Mouse (Mus musculus) hindbrain, embryonic 15.5 days (tissue): ENCODE data around the gene Rpp25l. TPM values are rescaled to one million over a fixed set of nuclear protein-coding genes. Genes with fewer than 3 reads are reported as not detected.
"Not testable (repeated sequence)": the region's sequence is repeated elsewhere in the genome, so short reads cannot be mapped to it uniquely, and the experiment has no call there.

Experiments
- ATAC-seq: fragments of 200-750 bp; cut with Nextera tagmentation; 2 replicates; pipeline ENCODE4 v1.8.0; 2017; ENCODE audit warnings: low read depth, moderate number of reproducible peaks, moderate TSS enrichment; ENCODE audit not compliant: low FRiP score
- H3K27ac ChIP-seq: fragments of 300-500 bp; sonication (generic); replicated peaks from 2 replicates; pipeline ENCODE4 v1.5.1; 2015; ENCODE audit warnings: mild to moderate bottlenecking, inconsistent platforms
- H3K27me3 ChIP-seq: fragments of 300-500 bp; sonication (generic); 2 replicates; pipeline ENCODE4 v1.6.1; 2015; ENCODE audit warnings: control low read depth, inconsistent platforms
- H3K36me3 ChIP-seq: fragments of 300-500 bp; sonication (generic); 2 replicates; pipeline ENCODE4 v1.6.1; 2015; ENCODE audit warnings: control low read depth, inconsistent platforms
- H3K4me1 ChIP-seq: fragments of 300-500 bp; sonication (generic); replicated peaks from 2 replicates; pipeline ENCODE4 v1.6.1; 2015; ENCODE audit warnings: control low read depth, inconsistent platforms
- H3K4me2 ChIP-seq: fragments of 300-500 bp; sonication (generic); 2 replicates; pipeline ENCODE4 v1.6.1; 2015; ENCODE audit warnings: moderate library complexity, mild to moderate bottlenecking, inconsistent platforms
- H3K4me3 ChIP-seq: fragments of 300-500 bp; sonication (generic); 2 replicates; pipeline ENCODE4 v1.5.1; 2015; ENCODE audit warnings: mild to moderate bottlenecking, inconsistent platforms
- H3K9ac ChIP-seq: fragments of 300-500 bp; sonication (generic); 2 replicates; pipeline ENCODE4 v1.6.1; 2015; ENCODE audit warnings: inconsistent platforms
- H3K9me3 ChIP-seq: fragments of 300-500 bp; sonication (generic); 2 replicates; pipeline ENCODE4 v1.6.1; 2016; ENCODE audit warnings: control low read depth, inconsistent platforms
- WGBS: fragments of 180-500 bp; shearing (Covaris S2); methylation state at CpG from one replicate; pipeline ENCODE4 v1.1.7; 2015; 5-methylcytosine and 5-hydroxymethylcytosine counted together
- polyA plus RNA-seq: library from polyadenylated mRNA; unstranded; fragments of >200 nt; fragmentation: Nextera tagmentation; extraction: Ambion mirVana; gene quantifications from 2 replicates; pipeline ENCODE4 v1.2.1, GENCODE M21; 2015

Rpp25l gene
- polyA plus RNA-seq, 1 experiment from 2014 or later: 58.8 TPM

GRCm38 (mm10) chr4:41707011-41707535, 6.3 kb downstream of the Rpp25l start:
- Histone ChIP-seq H3K9ac (peak overlapping the region; percentile 21; the same call in 1 of the 2 replicates), H3K4me2 (peak overlapping the region; percentile 35), H3K4me3 (no peak overlapping the region), H3K4me1 (peaks cover 37% of the 10 kb centered on the region), H3K27me3 (no peaks in the 10 kb centered on the region), H3K36me3 (no peaks in the 10 kb centered on the region), H3K27ac (peak overlapping the region; percentile 36; the same call in 1 of the 2 replicates), H3K9me3 (no peaks in the 10 kb centered on the region)
- peak; percentile 83 for ATAC-seq
- 2% methylated on average over 13 of the region's 13 CpGs for WGBS

- no peaks in the 10 kb centered on the region for H3K36me3 ChIP-seq
- no peak overlapping the region for H3K27ac ChIP-seq
- H3K27me3 ChIP-seq: no peaks in the 10 kb centered on the region
- no peaks in the 10 kb centered on the region for H3K9me3 ChIP-seq
- no peak overlapping the region for H3K4me2 ChIP-seq
- WGBS: 53% methylated on average over 19 of the region's 19 CpGs
- H3K9ac ChIP-seq: no peak overlapping the region
- ATAC-seq: 0 out of 2 replicates have a peak, but pooled peaks have one; percentile 6
- no peak overlapping the region for H3K4me3 ChIP-seq
- peaks cover 27% of the 10 kb centered on the region for H3K4me1 ChIP-seq
Measured at GRCm38 (mm10) chr4:41705922-41706754, 7.2 kb downstream of the Rpp25l start.

DNA sequence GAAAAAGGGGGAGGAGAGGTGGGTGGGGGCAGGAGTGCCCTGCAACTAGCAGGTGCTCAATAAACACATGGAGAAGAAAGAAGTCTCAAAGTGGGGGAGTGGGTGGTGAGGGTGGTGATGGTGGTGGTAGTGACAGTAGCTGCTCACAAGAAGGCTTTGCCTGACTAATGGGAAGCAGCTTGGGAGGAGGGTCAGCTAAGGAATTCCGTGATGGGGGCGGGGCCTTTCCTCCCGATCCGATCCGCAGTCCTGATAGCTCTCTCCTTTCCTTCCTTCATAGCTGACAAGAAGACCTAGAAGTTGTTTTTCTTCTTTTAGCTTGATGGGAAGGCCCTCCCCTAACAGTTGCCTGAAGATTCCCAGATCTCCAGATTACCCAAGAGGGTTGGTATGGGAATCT, 8.7 kb downstream of the Rpp25l start:
- WGBS: 4% methylated on average over 5 of the region's 5 CpGs
- Histone ChIP-seq H3K4me1 (peaks cover 26% of the 10 kb centered on the region), H3K9me3 (no peaks in the 10 kb centered on the region), H3K4me2 (no peak overlapping the region), H3K27ac (no peak overlapping the region), H3K9ac (no peak overlapping the region), H3K27me3 (no peaks in the 10 kb centered on the region), H3K36me3 (no peaks in the 10 kb centered on the region), H3K4me3 (no peak overlapping the region)
- ATAC-seq: no peak

GRCm38 (mm10) chr4:41702226-41702625, 11.1 kb downstream of the Rpp25l start:
- not testable (repeated sequence) for H3K9ac ChIP-seq, H3K4me2 ChIP-seq, H3K36me3 ChIP-seq, ATAC-seq, H3K4me3 ChIP-seq, H3K27me3 ChIP-seq, H3K9me3 ChIP-seq, H3K27ac ChIP-seq
- H3K4me1 ChIP-seq: peaks cover 16% of the 10 kb centered on the region
- WGBS: 69% methylated on average over 2 of the region's 2 CpGs

- H3K9me3 ChIP-seq, H3K4me2 ChIP-seq, H3K4me3 ChIP-seq, H3K27me3 ChIP-seq, H3K27ac ChIP-seq, H3K4me1 ChIP-seq, ATAC-seq, H3K9ac ChIP-seq, H3K36me3 ChIP-seq: not testable (repeated sequence)
- 87% methylated on average over 3 of the region's 8 CpGs for WGBS
Measured at GRCm38 (mm10) chr4:41700224-41700623, 13.1 kb downstream of the Rpp25l start.

- H3K4me3 ChIP-seq, H3K27ac ChIP-seq, ATAC-seq, H3K36me3 ChIP-seq, H3K9me3 ChIP-seq, H3K27me3 ChIP-seq, H3K9ac ChIP-seq, H3K4me1 ChIP-seq: not testable (repeated sequence)
- H3K4me2 ChIP-seq: peak within 1 kb of the TSS; percentile 41
- 86% methylated on average over 10 of the region's 10 CpGs for WGBS
Measured at GRCm38 (mm10) chr4:41699783-41700182, 13.6 kb downstream of the Rpp25l start, which contains the start of gene Il11ra1. Gene Il11ra1, plus strand, starts transcription at chr4:41699989.

DNA sequence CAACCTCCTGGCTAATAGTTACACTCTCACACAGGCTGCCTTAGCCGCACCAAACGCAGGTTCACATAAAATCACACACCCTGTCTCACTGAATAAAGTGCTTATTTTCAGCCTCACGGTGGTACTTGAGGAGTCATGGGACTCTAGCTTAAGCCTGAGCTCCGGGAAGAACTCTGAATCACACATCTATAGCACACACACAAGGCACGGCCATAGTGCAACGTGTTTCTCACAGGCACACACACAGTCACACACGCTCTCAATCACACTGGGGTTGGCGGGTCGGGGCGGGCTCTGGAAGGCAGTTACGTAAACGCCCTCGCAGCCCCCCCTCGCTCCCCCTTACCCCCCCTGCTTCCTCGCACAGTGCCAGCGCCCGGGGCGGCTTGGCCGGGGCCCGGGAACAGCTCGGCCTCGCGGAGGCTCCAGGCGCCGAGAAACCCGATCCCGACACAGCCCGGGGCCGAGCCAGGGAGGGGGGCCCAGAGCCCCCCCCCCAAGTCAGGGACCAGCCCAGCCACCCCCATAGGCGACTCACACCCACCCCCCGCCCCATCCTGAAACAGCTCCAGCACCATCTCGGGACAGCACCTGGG, 14.8 kb downstream of the Rpp25l start:
- not testable (repeated sequence) for H3K4me1 ChIP-seq, H3K9me3 ChIP-seq, H3K27me3 ChIP-seq, ATAC-seq, H3K4me3 ChIP-seq, H3K9ac ChIP-seq, H3K27ac ChIP-seq, H3K36me3 ChIP-seq
- WGBS: 7% methylated on average over 24 of the region's 32 CpGs
- H3K4me2 ChIP-seq: peak overlapping the region; percentile 41

- Histone ChIP-seq H3K4me2 (peak within 1 kb of the TSS; percentile 45), H3K4me3 (peak within 1 kb of the TSS; percentile 24)
- not testable (repeated sequence) for H3K9ac ChIP-seq, H3K27ac ChIP-seq, H3K36me3 ChIP-seq, H3K27me3 ChIP-seq, H3K9me3 ChIP-seq, ATAC-seq, H3K4me1 ChIP-seq
- 15% methylated on average over 35 of the region's 40 CpGs for WGBS
Measured at GRCm38 (mm10) chr4:41696930-41697841, 16.1 kb downstream of the Rpp25l start, which contains the start of gene Cntfr. Gene Cntfr, minus strand, starts transcription at chr4:41697089.

DNA sequence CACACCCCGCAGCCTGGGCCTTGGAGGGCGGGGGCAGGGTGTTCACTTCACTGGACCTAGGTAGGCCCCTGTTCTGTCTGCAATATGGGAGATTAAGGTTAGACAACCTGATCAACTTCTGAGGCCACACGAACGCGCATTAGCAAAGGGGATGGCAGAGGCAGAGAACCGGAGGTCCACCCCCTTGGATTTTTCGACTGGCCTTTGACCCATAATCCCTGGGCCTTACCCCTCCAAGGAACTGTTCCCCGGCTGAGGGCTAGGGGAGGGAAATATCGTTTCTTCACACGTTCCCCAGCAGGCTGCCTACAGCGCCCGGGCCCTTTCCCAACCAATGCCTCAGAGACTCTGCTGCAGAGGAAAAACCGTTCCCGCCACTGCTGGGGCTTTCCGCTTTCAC, 16.9 kb downstream of the Rpp25l start:
- not testable (repeated sequence) for H3K9ac ChIP-seq, H3K9me3 ChIP-seq, H3K27ac ChIP-seq, H3K27me3 ChIP-seq, H3K4me2 ChIP-seq, H3K36me3 ChIP-seq, H3K4me3 ChIP-seq, ATAC-seq, H3K4me1 ChIP-seq
- 9% methylated on average over 15 of the region's 15 CpGs for WGBS

GRCm38 (mm10) chr4:41695800-41696199, 17.5 kb downstream of the Rpp25l start:
- not testable (repeated sequence) for H3K9me3 ChIP-seq, H3K9ac ChIP-seq, H3K27me3 ChIP-seq, ATAC-seq, H3K27ac ChIP-seq, H3K36me3 ChIP-seq, H3K4me1 ChIP-seq
- 2% methylated on average over 17 of the region's 38 CpGs for WGBS
- H3K4me2 ChIP-seq: peak overlapping the region; percentile 45
- peak overlapping the region; percentile 24 for H3K4me3 ChIP-seq

- ATAC-seq, H3K36me3 ChIP-seq, H3K27ac ChIP-seq, H3K4me3 ChIP-seq, H3K9ac ChIP-seq, H3K4me1 ChIP-seq, H3K27me3 ChIP-seq, H3K9me3 ChIP-seq: not testable (repeated sequence)
- 6% methylated on average over 4 of the region's 4 CpGs for WGBS
- H3K4me2 ChIP-seq: peak overlapping the region; percentile 24; the same call in 1 of the 2 replicates
Measured at GRCm38 (mm10) chr4:41693511-41693910, 19.8 kb downstream of the Rpp25l start.
